Mouse (Mus musculus) olfactory bulb, adult 2 months (tissue): ENCODE data around the gene Emilin3.

ENCODE experiments used
- CTCF ChIP-seq: fragments of 200-500 bp; IDR thresholded peaks from 2 replicates; pipeline ENCODE4 v1.5.1; 2012; ENCODE audit warnings: low read depth, mild to moderate bottlenecking, low read length, moderate library complexity; ENCODE audit not compliant: insufficient read depth
- POLR2A ChIP-seq: fragments of 200-500 bp; IDR thresholded peaks from 2 replicates; pipeline ENCODE4 v1.6.1; 2012; ENCODE audit warnings: mild to moderate bottlenecking, low read depth, low read length, moderate library complexity; ENCODE audit not compliant: insufficient read depth

DNA sequence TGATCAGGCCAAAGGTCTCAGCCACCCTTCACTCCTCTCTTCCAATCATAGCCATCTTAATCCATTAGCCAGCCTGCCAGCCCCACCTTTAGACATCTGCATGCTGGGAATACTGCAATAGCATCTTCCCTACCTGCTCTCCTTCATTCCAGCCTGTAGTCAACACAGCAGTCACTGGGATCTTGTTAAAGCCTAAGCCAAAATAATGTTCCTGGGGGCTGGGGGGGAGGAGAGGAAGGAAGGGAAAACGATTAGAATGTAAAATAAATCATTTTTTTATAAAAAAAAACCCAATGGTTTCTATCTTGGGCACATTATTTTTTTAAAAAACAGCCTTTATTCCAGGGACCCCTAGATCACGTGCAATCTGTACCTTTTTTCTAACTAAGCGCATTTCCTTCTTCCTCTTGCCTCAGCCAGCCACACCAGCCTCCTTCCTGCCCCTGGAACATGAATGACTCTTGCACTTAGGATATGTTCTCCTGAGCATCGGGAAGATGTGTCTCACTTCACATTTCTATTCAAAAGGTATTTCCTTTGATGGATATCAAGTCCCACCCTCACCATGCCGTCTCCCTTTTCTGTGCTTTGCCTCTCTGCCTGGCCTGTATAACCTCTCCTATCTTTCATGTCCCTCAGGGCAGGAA is 37.8 kb downstream of the Emilin3 start:
- TF ChIP-seq POLR2A: no peak
- no peak for TF ChIP-seq CTCF
